Mouse (Mus musculus) liver, postnatal 0 days (tissue): ENCODE data around the gene Mdm2.

Experiments used
- CTCF ChIP-seq: sonication (generic); IDR thresholded peaks from 2 replicates; pipeline ENCODE4 v1.5.1; 2016; ENCODE audit warnings: antibody characterized with exemption, low read depth
- EP300 ChIP-seq: IDR thresholded peaks from 2 replicates; pipeline ENCODE4 v1.6.1; 2016; ENCODE audit warnings: antibody characterized with exemption, low read depth, mild to moderate bottlenecking

GRCm38 (mm10) chr10:117755799-117756467 lies 45.4 kb upstream of the Mdm2 start:
- TF ChIP-seq CTCF (no peak), EP300 (no peak)
